Mouse (Mus musculus) left cerebral cortex, adult 2 months (tissue): ENCODE measurements at regions not wholly inside any gene's neighbourhood (a gene's known extent, or its start where the extent isn't known, plus 50 kb on each side); places are given as distances from the start of the nearest gene placed in this dataset.

Experiments
- DNase-seq, 2 experiments: peaks; one replicate each; pipeline ENCODE4 v3.0.0; 2021 to 2022; ENCODE audit warnings: low spot score in 2 of 2, mixed read lengths in 1 of 2; ENCODE audit errors: extremely low spot score in 1 of 2
- H3K27ac ChIP-seq: fragments of 200-600 bp; 2 replicates; pipeline ENCODE4 v1.8.1; 2022
- H3K4me3 ChIP-seq: fragments of 200-600 bp; 2 replicates; pipeline ENCODE4 v1.8.1; 2022
- CTCF ChIP-seq: fragments of 200-600 bp; IDR thresholded peaks from 2 replicates; pipeline ENCODE4 v1.8.1; 2022; ENCODE audit warnings: antibody characterized with exemption, mild to moderate bottlenecking, moderate library complexity
- intact Hi-C: fragments of 180-260 bp; cut with DNase I; formaldehyde crosslinking; loops from one replicate; pipeline ENCODE4 v1.15.1; 2025

- Histone ChIP-seq H3K4me3 (no peak overlapping the region), H3K27ac (no peak overlapping the region)
- no peak for DNase-seq
- intact Hi-C loops, result no loop called here
- no peak; the same call in 1 of the 2 replicates for TF ChIP-seq CTCF
Observed at GRCm38 (mm10) chr3:149594470-149594869, 604.1 kb upstream of the Adgrl2 start.

GRCm38 (mm10) chr3:149585769-149586168, 595.4 kb upstream of the Adgrl2 start:
- Histone ChIP-seq H3K27ac (no peak overlapping the region), H3K4me3 (no peak overlapping the region)
- DNase-seq, result no peak
- intact Hi-C loops, result no loop called here
- no peak for TF ChIP-seq CTCF

GRCm38 (mm10) chr3:149581141-149581540, 590.8 kb upstream of the Adgrl2 start:
- no peak overlapping the region for H3K4me3 ChIP-seq
- intact Hi-C loops, result no loop called here
- no peak for DNase-seq
- H3K27ac ChIP-seq, result no peak overlapping the region
- TF ChIP-seq CTCF, result no peak

- intact Hi-C loops, result no loop called here
- TF ChIP-seq CTCF, result no peak
- DNase-seq, result no peak
Observed at GRCm38 (mm10) chr3:149575678-149576077, 585.3 kb upstream of the Adgrl2 start.

GRCm38 (mm10) chr3:149566853-149567252, 576.5 kb upstream of the Adgrl2 start:
- Histone ChIP-seq H3K4me3 (no peak overlapping the region), H3K27ac (no peak overlapping the region)
- no peak for DNase-seq
- intact Hi-C loops, result no loop called here
- no peak for TF ChIP-seq CTCF

More at GRCm38 (mm10) chr3:149575678-149576077, 585.3 kb upstream of the Adgrl2 start:
- no peak overlapping the region for H3K4me3 ChIP-seq
- H3K27ac ChIP-seq, result no peak overlapping the region

- intact Hi-C loops, result no loop called here
- no peak for DNase-seq
- no peak overlapping the region for H3K27ac ChIP-seq
- TF ChIP-seq CTCF, result no peak
- no peak overlapping the region for H3K4me3 ChIP-seq
Observed at GRCm38 (mm10) chr3:149550231-149550951, 560.0 kb upstream of the Adgrl2 start.

- no peak overlapping the region for H3K4me3 ChIP-seq
- no peak; the same call in 1 of the 2 replicates for TF ChIP-seq CTCF
- no peak overlapping the region for H3K27ac ChIP-seq
- intact Hi-C loops, result no loop called here
- no peak for DNase-seq
Observed at GRCm38 (mm10) chr3:149547045-149547444, 556.7 kb upstream of the Adgrl2 start.

- DNase-seq, result no peak
- intact Hi-C loops, result no loop called here
- H3K4me3 ChIP-seq, result no peak overlapping the region
Observed at GRCm38 (mm10) chr3:149546256-149546655, 555.9 kb upstream of the Adgrl2 start.

GRCm38 (mm10) chr3:149534183-149534582, 543.8 kb upstream of the Adgrl2 start:
- no peak for DNase-seq
- TF ChIP-seq CTCF, result no peak
- intact Hi-C loops, result no loop called here
- H3K27ac ChIP-seq, result no peak overlapping the region
- no peak overlapping the region for H3K4me3 ChIP-seq

More at GRCm38 (mm10) chr3:149546256-149546655, 555.9 kb upstream of the Adgrl2 start:
- no peak overlapping the region for H3K27ac ChIP-seq
- no peak for TF ChIP-seq CTCF

GRCm38 (mm10) chr3:149530026-149530607, 539.8 kb upstream of the Adgrl2 start:
- no peak for DNase-seq
- Histone ChIP-seq H3K4me3 (no peak overlapping the region), H3K27ac (no peak overlapping the region)
- intact Hi-C loops, result no loop called here
- TF ChIP-seq CTCF, result no peak

- Histone ChIP-seq H3K4me3 (no peak overlapping the region), H3K27ac (no peak overlapping the region)
- intact Hi-C loops, result no loop called here
- no peak for TF ChIP-seq CTCF
- no peak for DNase-seq
Observed at GRCm38 (mm10) chr3:149526509-149526908, 536.2 kb upstream of the Adgrl2 start.

- intact Hi-C loops, result no loop called here
- no peak overlapping the region for H3K27ac ChIP-seq
- DNase-seq, result no peak
- no peak for TF ChIP-seq CTCF
- peak overlapping the region; percentile 50 for H3K4me3 ChIP-seq
Observed at GRCm38 (mm10) chr3:149519575-149519929, 529.2 kb upstream of the Adgrl2 start.
